Mouse (Mus musculus): ENCODE measurements around the gene Gm26657.

DNA sequence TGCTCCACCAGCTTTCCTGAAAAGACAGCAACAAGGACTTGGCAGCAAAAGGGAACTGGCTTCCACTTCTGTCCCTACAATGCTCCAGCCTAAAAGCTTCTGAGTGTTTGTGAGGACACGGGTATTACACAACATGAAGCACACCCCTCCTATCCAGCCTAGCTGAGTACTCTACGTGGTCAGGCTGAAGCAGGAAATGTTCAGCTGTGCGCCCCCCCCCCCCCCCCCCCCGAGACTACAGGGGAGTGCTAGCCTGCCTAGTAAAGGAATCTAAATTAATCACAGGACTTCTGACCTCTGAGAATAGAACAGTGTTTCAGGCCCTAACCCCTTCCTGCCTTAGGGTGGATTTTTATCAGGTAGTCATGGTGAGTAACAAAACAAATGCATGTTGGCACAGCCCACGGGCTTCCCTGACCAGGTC lies 28.0 kb downstream of the Gm26657 start:
- TF ChIP-seq CTCF (conservative IDR thresholded peaks at IDR 0.05; ENCODE audit: low read length) (no peak), POU5F1 (IDR thresholded peaks at IDR 0.05; ENCODE audit: borderline replicate concordance, low read length) (no peak), NANOG (IDR thresholded peaks at IDR 0.05; ENCODE audit: borderline replicate concordance, low read length) (no peak)
